Mouse (Mus musculus) forebrain, embryonic 10.5 days (tissue): Measurements from ENCODE around the gene Dars2. TPM values are rescaled to one million over a fixed set of nuclear protein-coding genes. Genes with fewer than 3 reads are reported as not detected.

ENCODE experiments used
- DNase-seq: peaks from one replicate; pipeline ENCODE4 v3.0.0-alpha.2; 2017; ENCODE audit warnings: low spot score; ENCODE audit errors: extremely low spot score
- H3K27ac ChIP-seq: fragments of 300-500 bp; sonication (generic); 2 replicates; pipeline ENCODE4 v1.5.1; 2016; ENCODE audit warnings: mild to moderate bottlenecking
- H3K27me3 ChIP-seq: fragments of 300-500 bp; sonication (generic); 2 replicates; pipeline ENCODE4 v1.6.1; 2016; ENCODE audit warnings: mild to moderate bottlenecking; ENCODE audit not compliant: poor library complexity, severe bottlenecking
- H3K36me3 ChIP-seq: fragments of 300-500 bp; sonication (generic); replicated peaks from 2 replicates; pipeline ENCODE4 v1.6.1; 2016; ENCODE audit warnings: mild to moderate bottlenecking, moderate library complexity
- H3K4me1 ChIP-seq: fragments of 300-500 bp; sonication (generic); 2 replicates; pipeline ENCODE4 v1.6.1; 2016
- H3K4me3 ChIP-seq: fragments of 300-500 bp; sonication (generic); 2 replicates; pipeline ENCODE4 v1.5.1; 2016; ENCODE audit warnings: mild to moderate bottlenecking, moderate library complexity
- H3K9me3 ChIP-seq: fragments of 300-500 bp; sonication (generic); 2 replicates; pipeline ENCODE4 v1.6.1; 2016; ENCODE audit warnings: mild to moderate bottlenecking, moderate library complexity
- WGBS: fragments of 180-500 bp; shearing (Covaris S2); methylation state at CpG from one replicate; pipeline ENCODE4 v1.1.7; 2016; 5-methylcytosine and 5-hydroxymethylcytosine counted together
- polyA plus RNA-seq: library from polyadenylated mRNA; unstranded; fragments of >200 nt; fragmentation: Nextera tagmentation; extraction: Ambion mirVana; gene quantifications from 2 replicates; pipeline ENCODE4 v1.2.1, GENCODE M21; 2016

Dars2 gene
- polyA plus RNA-seq, 1 experiment from 2014 or later: 79.9 TPM

GRCm38 (mm10) chr1:161040855-161041254 is 29.6 kb downstream of the Dars2 start:
- no peak overlapping the region for H3K27ac ChIP-seq

DNA sequence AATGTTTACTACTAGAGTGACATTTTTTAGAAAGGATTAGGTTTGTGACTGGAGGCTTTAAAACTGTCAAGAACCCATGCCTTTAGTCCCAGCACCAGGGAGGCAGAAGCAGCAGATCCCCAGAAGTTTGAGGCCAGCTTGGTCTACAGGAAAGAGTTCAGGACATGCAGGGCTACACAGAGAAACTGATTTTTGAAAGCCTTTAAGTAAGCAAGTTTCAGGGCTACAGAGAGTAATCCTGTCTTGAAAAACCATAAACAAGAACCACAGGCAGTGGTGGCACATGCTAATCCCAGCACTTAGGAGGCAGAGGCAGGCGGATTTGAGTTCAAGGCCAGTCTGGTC is 30.1 kb downstream of the Dars2 start:
- Histone ChIP-seq H3K4me3 (no peak overlapping the region), H3K4me1 (peaks cover 26% of the 10 kb centered on the region), H3K27ac (peak overlapping the region; percentile 70), H3K9me3 (no peaks in the 10 kb centered on the region), H3K36me3 (peaks cover 99% of the 10 kb centered on the region), H3K27me3 (no peaks in the 10 kb centered on the region)
- 67% methylated on average over 1 of the region's 1 CpGs for WGBS
- DNase-seq: no peak

More at GRCm38 (mm10) chr1:161040855-161041254, 29.6 kb downstream of the Dars2 start:
- H3K4me3 ChIP-seq: no peak overlapping the region
- peaks cover 99% of the 10 kb centered on the region for H3K36me3 ChIP-seq
- H3K4me1 ChIP-seq: peaks cover 26% of the 10 kb centered on the region
- DNase-seq: no peak
- no peaks in the 10 kb centered on the region for H3K27me3 ChIP-seq
- no peaks in the 10 kb centered on the region for H3K9me3 ChIP-seq

GRCm38 (mm10) chr1:161039741-161040425 is 30.6 kb downstream of the Dars2 start:
- 14% methylated on average over 3 of the region's 3 CpGs for WGBS
- peak; percentile 67 for DNase-seq
- Histone ChIP-seq H3K4me3 (peak overlapping the region; percentile 85; the same call in 1 of the 2 replicates), H3K4me1 (peaks cover 26% of the 10 kb centered on the region), H3K27me3 (no peaks in the 10 kb centered on the region), H3K27ac (peak overlapping the region; percentile 70), H3K36me3 (peaks cover 94% of the 10 kb centered on the region), H3K9me3 (no peaks in the 10 kb centered on the region)

DNA sequence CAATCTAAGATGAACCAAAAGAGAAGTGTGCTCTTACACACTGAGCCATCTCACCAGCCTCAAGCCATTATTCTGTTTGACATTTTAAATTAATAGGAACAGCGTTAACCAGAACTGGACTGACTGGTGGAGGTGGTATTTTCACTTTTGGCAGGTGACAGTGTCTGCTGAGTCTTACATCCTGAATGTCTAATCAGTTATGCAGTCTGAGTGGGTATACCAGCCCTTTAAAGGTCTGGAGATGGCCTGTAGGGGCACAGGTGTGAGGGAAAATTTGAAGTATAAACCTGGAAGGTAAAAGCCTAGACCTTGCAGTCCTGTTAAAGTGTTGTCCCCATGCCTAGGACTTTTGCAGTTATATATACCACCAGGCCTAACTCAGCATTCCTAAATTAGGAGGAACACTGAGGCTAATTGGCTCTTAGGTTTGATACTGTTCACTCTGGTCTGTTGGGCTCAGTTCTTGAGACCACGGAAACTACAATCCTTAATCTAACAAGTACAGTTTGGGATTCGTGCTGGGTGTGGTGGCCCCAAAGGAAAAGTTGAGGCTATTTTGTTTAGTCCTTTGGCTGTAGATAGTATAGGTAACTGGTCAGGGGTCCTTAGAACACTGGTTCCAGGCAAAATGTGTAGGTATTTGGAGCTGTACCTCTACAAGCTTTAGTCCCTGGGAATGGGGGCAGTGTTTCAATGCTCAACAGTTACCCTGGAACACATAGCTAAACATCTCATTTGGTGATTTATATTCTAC is 31.3 kb downstream of the Dars2 start:
- H3K27ac ChIP-seq: peak overlapping the region; percentile 42

GRCm38 (mm10) chr1:161038004-161038403 is 32.5 kb downstream of the Dars2 start:
- 44% methylated on average over 3 of the region's 3 CpGs for WGBS
- Histone ChIP-seq H3K27ac (peak overlapping the region; percentile 97), H3K27me3 (no peaks in the 10 kb centered on the region), H3K4me3 (peak overlapping the region; percentile 85), H3K9me3 (no peaks in the 10 kb centered on the region), H3K36me3 (peaks cover 75% of the 10 kb centered on the region), H3K4me1 (peaks cover 35% of the 10 kb centered on the region)
- peak; percentile 11 for DNase-seq

More for the DNA sequence above, 31.3 kb downstream of the Dars2 start:
- DNase-seq: peak; percentile 55
- peaks cover 86% of the 10 kb centered on the region for H3K36me3 ChIP-seq
- H3K9me3 ChIP-seq: no peaks in the 10 kb centered on the region
- peaks cover 26% of the 10 kb centered on the region for H3K4me1 ChIP-seq
- peak overlapping the region; percentile 85; the same call in 1 of the 2 replicates for H3K4me3 ChIP-seq
- H3K27me3 ChIP-seq: no peaks in the 10 kb centered on the region
- WGBS: 4% methylated on average over 3 of the region's 3 CpGs

DNA sequence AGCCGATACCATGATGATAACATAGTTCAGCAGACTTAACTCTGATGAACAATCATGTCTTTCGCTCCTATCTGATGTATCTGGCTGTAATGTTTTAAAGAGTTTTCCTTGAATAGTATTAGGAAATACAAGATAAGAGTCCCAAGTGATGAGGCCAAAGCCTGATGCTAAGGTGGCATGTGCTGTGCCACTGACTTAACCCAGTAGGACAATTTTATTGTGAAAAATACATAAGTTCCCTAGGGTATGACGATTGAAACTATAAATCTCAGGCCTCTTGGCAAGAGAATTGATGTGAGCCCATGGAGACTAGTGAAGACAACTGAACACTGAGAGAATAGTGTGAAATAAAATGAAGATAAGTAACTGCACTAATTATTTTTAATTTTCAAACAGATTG is 32.9 kb downstream of the Dars2 start:
- peak overlapping the region; percentile 97 for H3K27ac ChIP-seq
- peaks cover 73% of the 10 kb centered on the region for H3K36me3 ChIP-seq
- DNase-seq: peak; percentile 15
- H3K27me3 ChIP-seq: no peaks in the 10 kb centered on the region
- 33% methylated on average over 3 of the region's 3 CpGs for WGBS
- no peaks in the 10 kb centered on the region for H3K9me3 ChIP-seq
- H3K4me1 ChIP-seq: peaks cover 35% of the 10 kb centered on the region
- peak overlapping the region; percentile 85 for H3K4me3 ChIP-seq

DNA sequence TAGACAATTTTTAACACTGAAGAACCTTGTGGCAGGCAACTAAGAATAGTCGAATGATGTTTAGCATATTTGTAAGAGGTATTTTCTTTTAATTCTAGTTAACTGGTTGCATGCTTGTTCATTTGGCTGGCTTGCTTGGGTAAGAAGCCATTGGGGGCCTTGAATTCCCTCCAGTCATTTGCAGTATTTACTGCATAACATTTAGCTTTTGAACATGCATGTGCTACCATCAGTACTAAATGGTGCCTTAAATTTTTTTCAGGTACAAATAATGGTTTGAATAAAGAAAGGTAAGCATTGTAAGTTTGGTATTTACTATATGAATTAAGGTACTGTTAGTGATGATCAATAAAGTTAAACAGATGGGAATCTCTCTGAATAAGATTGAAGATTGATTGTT is 33.4 kb downstream of the Dars2 start:
- DNase-seq: no peak
- WGBS: 0% methylated on average over 1 of the region's 1 CpGs
- Histone ChIP-seq H3K27me3 (no peaks in the 10 kb centered on the region), H3K36me3 (peaks cover 73% of the 10 kb centered on the region), H3K4me3 (peak overlapping the region; percentile 85), H3K27ac (peak overlapping the region; percentile 97), H3K9me3 (no peaks in the 10 kb centered on the region), H3K4me1 (peaks cover 35% of the 10 kb centered on the region)

DNA sequence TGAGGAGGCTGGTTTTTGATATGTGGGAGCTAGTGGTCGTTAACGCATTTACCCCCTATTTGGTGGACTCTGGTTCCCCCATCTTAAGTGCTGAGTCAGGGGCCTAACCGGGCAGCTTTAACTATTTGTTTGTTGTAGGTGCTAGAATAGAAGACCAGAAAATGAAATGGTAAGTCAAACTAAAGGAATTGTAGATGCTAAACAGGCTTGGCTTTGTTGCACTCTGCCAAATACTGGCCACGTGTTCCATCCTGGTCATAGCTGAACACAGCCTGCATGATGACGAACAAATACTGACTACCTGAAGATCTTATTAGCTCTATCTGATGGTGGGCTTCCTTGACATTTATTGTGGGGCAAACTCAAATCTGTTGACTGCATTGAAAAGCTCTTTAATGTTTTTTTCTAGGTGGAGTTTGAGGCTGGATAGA is 34.0 kb downstream of the Dars2 start:
- Histone ChIP-seq H3K4me1 (peaks cover 35% of the 10 kb centered on the region), H3K27me3 (no peaks in the 10 kb centered on the region), H3K27ac (peak overlapping the region; percentile 97), H3K4me3 (peak overlapping the region; percentile 85), H3K9me3 (no peaks in the 10 kb centered on the region), H3K36me3 (peaks cover 73% of the 10 kb centered on the region)
- DNase-seq: peak; percentile 26
- 0% methylated on average over 5 of the region's 5 CpGs for WGBS

GRCm38 (mm10) chr1:161035786-161036404 is 34.6 kb downstream of the Dars2 start:
- peaks cover 73% of the 10 kb centered on the region for H3K36me3 ChIP-seq
- H3K4me3 ChIP-seq: peak overlapping the region; percentile 85
- peaks cover 35% of the 10 kb centered on the region for H3K4me1 ChIP-seq
- no peaks in the 10 kb centered on the region for H3K27me3 ChIP-seq
- WGBS: under 1% methylated on average over 6 of the region's 6 CpGs
- H3K27ac ChIP-seq: peak overlapping the region; percentile 97
- no peaks in the 10 kb centered on the region for H3K9me3 ChIP-seq
- DNase-seq: no peak

GRCm38 (mm10) chr1:161035281-161035785 is 35.1 kb downstream of the Dars2 start:
- Histone ChIP-seq H3K27ac (peak overlapping the region; percentile 97), H3K36me3 (peaks cover 73% of the 10 kb centered on the region), H3K9me3 (no peaks in the 10 kb centered on the region), H3K4me3 (peak overlapping the region; percentile 85), H3K4me1 (peaks cover 35% of the 10 kb centered on the region), H3K27me3 (no peaks in the 10 kb centered on the region)
- no peak for DNase-seq
- WGBS: 0% methylated on average over 14 of the region's 14 CpGs

DNA sequence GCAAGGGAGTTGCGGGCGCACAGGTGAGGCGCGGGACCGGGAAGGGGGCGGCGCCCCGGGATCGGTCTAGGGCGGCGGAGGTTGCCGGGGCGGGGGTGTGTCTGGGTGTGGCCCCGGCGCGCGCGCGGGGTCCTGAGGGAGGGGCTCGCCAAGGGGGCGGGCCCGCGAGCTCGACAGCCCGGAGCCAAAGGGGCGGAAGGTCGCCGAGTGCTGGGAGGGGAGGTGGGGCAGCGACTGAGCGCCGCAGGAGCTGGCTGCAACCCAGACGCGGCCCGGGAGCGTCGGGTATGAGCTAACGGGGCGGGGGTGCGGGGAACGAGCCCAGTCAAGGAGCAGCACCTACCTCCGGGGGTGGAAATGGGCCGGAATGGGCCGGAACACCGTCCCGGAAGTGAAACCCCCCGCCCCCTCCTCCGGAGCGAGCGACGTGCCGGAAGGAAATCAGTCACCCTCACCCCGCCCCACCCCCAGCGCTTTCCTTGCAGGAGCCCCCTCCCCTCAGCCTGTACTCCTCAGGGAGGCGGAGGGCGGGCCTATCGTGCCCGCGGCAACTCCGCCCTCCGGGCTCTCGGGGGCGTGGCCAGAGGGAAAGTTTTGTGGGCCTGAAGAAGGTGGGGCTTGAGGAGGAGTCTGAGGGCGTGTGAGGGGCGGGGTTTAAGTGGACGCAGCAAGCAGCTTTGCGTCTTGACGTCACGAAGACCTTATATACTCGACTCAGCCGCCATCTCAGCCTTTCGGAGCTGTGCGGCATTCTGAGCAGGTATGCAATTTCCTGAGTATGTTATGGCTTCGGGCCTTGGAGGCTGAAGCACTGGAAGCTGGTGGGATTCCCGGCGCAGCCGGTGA is 35.8 kb downstream of the Dars2 start, which contains the start of gene Zbtb37:
Zbtb37 (minus strand) TSS at position 415 of the 846 bp plus-strand sequence.
- peak within 1 kb of the TSS; percentile 85 for H3K4me3 ChIP-seq
- H3K27ac ChIP-seq: peak within 1 kb of the TSS; percentile 97
- no peaks in the 10 kb centered on the region for H3K9me3 ChIP-seq
- no peaks in the 10 kb centered on the region for H3K27me3 ChIP-seq
- WGBS: under 1% methylated on average over 75 of the region's 76 CpGs
- H3K36me3 ChIP-seq: peaks cover 73% of the 10 kb centered on the region
- peak; percentile 99 for DNase-seq
- H3K4me1 ChIP-seq: peaks cover 30% of the 10 kb centered on the region
